Mouse (Mus musculus): ENCODE measurements at regions not wholly inside any gene's neighbourhood (a gene's known extent, or its start where the extent isn't known, plus 50 kb on each side); places are given as distances from the start of the nearest gene placed in this dataset.

- TF ChIP-seq POLR2A (IDR thresholded peaks at IDR 0.05; ENCODE audit: low read depth, low read length), result no peak
- TF ChIP-seq CTCF (IDR thresholded peaks at IDR 0.05; ENCODE audit: extremely low read depth, insufficient read depth, insufficient read length, insufficient replicate concordance), result no peak
Observed at GRCm38 (mm10) chr1:90406663-90407062, 196.1 kb upstream of the Cops8 start.
